Mouse (Mus musculus) thymus, adult 2 months (tissue): Measurements from ENCODE around the gene Ptprj. TPM values are rescaled to one million over a fixed set of nuclear protein-coding genes. Genes with fewer than 3 reads are reported as not detected.
A peak's percentile ranks its signal among the peaks of the same experiment; 100 is the strongest.

ENCODE experiments used
- DNase-seq: peaks from one replicate; pipeline ENCODE4 v3.0.0; 2021
- H3K27ac ChIP-seq: fragments of 200-500 bp; 2 replicates; pipeline ENCODE4 v1.5.1; 2012; ENCODE audit warnings: low read length, control low read depth; ENCODE audit not compliant: control insufficient read depth, insufficient read depth
- H3K27me3 ChIP-seq: fragments of 200-500 bp; 2 replicates; pipeline ENCODE4 v1.6.1; 2012; ENCODE audit warnings: mild to moderate bottlenecking, low read length, moderate library complexity, mixed read lengths; ENCODE audit not compliant: control insufficient read depth, insufficient read depth
- H3K36me3 ChIP-seq: fragments of 200-500 bp; 2 replicates; pipeline ENCODE4 v1.6.1; 2012; ENCODE audit warnings: mild to moderate bottlenecking, low read length, moderate library complexity; ENCODE audit not compliant: control insufficient read depth, insufficient read depth
- H3K4me1 ChIP-seq: fragments of 200-500 bp; replicated peaks from 2 replicates; pipeline ENCODE4 v1.6.1; 2012; ENCODE audit warnings: low read length; ENCODE audit not compliant: control insufficient read depth, insufficient read depth
- H3K4me3 ChIP-seq: fragments of 200-500 bp; 2 replicates; pipeline ENCODE4 v1.5.1; 2012; ENCODE audit warnings: mild to moderate bottlenecking, low read length, control low read depth, moderate library complexity; ENCODE audit not compliant: control insufficient read depth, insufficient read depth
- CTCF ChIP-seq: fragments of 200-500 bp; IDR thresholded peaks from 2 replicates; pipeline ENCODE4 v1.5.1; 2012; ENCODE audit warnings: mild to moderate bottlenecking, control low read depth, low read length, moderate library complexity, borderline replicate concordance; ENCODE audit not compliant: control insufficient read depth, poor library complexity, insufficient read depth; ENCODE audit errors: extremely low read depth
- POLR2A ChIP-seq: fragments of 200-500 bp; IDR thresholded peaks from 2 replicates; pipeline ENCODE4 v1.6.1; 2012; ENCODE audit warnings: mild to moderate bottlenecking, low read length, control low read depth, moderate library complexity; ENCODE audit not compliant: control insufficient read depth, poor library complexity, insufficient read depth; ENCODE audit errors: extremely low read depth
- WGBS: fragments of 180-500 bp; shearing (Covaris S2); methylation state at CpG from one replicate; pipeline ENCODE4 v1.1.7; 2018; 5-methylcytosine and 5-hydroxymethylcytosine counted together
- polyA plus RNA-seq: library from polyadenylated mRNA; depleted of rRNA; stranded (reverse); fragments of >200 nt; gene quantifications from 2 replicates; pipeline ENCODE4 v1.2.3, GENCODE M21; 2012; rRNA removed

Ptprj gene
- polyA plus RNA-seq, result 5.0 and 6.5 TPM in 2 replicates

DNA sequence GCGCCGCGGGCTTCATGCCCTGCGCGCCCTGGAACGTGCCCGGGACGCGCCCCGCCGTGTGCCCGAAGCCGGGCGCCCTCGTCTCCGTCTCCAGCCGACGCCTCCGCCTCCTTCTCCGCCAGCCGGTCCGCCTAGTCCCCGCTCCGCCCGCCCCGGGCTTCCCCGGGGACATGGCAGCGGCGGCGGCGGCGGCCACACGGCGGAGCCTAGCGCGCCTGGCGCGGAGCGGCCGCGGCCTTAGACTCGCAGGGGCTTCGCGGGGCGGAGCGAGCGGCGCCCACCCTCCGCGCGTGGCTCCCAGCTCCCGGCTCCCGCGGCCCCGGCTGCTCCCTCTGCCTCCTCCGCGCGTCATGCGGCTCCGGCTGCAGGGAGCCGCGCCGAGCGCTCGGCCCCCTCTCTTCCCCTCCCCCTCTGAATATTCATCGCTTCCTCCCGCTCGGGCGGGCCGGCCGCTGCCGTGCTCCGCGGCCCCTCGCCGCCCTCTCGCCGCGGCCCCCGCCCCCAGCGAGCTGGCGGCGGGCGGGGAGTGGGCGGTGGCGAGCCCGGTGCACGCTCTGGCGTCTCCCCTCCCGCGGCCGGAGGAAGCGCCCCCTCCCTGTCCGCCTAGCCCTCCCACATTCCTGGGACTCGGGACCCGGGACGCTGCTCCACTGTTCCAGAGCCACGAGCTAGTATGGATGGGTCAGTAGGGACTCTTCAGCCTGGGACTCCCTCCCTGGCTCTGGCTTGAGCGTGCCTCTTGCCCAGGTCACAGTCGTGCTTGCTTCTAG, at the start of gene Ptprj:
TSS of gene Ptprj (minus strand) at position 412 of the 770 bp plus-strand sequence.
- H3K27me3 ChIP-seq, result no peaks in the 10 kb centered on the region
- peaks cover 28% of the 10 kb centered on the region for H3K4me1 ChIP-seq
- peak within 1 kb of the TSS; percentile 48 for H3K4me3 ChIP-seq
- TF ChIP-seq CTCF, result 0 out of 2 replicates have a peak, but pooled peaks have one; percentile 28
- 0 out of 2 replicates have a peak, but pooled peaks have one; percentile 17 for TF ChIP-seq POLR2A
- DNase-seq, result peak; percentile 57
- no peak within 1 kb of the TSS for H3K27ac ChIP-seq
- WGBS, result under 1% methylated on average over 95 of the region's 100 CpGs
- H3K36me3 ChIP-seq, result no peaks in the 10 kb centered on the region

DNA sequence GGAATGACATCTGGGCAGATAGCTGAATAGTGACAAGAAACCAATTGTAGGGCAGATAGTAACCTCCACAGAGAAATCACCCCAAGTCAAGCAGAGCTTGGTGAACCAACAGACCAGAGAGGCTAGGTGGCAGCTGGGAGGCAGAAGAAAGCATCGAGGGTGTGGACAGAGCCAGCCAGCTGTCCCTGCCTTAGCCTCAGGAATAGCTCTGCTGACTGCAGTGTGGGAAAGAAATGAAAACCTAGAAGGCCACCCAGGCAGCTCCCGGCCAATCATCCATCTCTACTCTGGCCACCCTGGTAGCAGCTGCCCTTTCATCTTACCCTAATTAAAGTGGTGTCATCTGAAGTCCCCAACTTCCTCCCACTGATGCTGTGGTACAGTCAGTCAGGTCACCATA, 49.1 kb upstream of the Ptprj start:
- Histone ChIP-seq H3K36me3 (no peaks in the 10 kb centered on the region), H3K4me3 (no peak overlapping the region), H3K4me1 (no peaks in the 10 kb centered on the region), H3K27ac (no peak overlapping the region), H3K27me3 (no peaks in the 10 kb centered on the region)
- DNase-seq, result no peak
- TF ChIP-seq CTCF (no peak), POLR2A (no peak)
- WGBS, result 48% methylated on average over 2 of the region's 2 CpGs

DNA sequence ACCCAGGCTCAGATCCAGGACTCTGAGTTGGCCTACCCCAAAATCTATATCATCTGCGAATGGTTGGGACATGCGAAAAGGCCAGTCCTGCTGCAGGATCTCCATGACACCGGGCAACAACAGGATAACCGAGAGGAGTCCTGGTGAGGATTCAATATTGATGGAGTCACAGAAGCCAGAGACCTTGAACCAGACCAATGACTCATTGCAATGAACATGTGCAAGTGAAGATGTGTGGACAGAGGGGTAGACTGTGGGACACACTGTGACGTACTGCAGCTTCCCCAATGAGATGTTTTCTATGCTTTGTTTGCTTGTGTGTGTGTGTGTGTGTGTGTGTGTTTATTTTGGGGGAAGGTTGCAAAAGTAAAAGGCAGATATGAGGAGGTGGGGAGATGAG, 47.8 kb upstream of the Ptprj start:
- H3K4me1 ChIP-seq, result no peaks in the 10 kb centered on the region
- no peak overlapping the region for H3K4me3 ChIP-seq
- H3K36me3 ChIP-seq, result no peaks in the 10 kb centered on the region
- no peak for DNase-seq
- TF ChIP-seq POLR2A (no peak), CTCF (no peak)
- no peaks in the 10 kb centered on the region for H3K27me3 ChIP-seq
- 95% methylated on average over 5 of the region's 5 CpGs for WGBS
- H3K27ac ChIP-seq, result no peak overlapping the region

DNA sequence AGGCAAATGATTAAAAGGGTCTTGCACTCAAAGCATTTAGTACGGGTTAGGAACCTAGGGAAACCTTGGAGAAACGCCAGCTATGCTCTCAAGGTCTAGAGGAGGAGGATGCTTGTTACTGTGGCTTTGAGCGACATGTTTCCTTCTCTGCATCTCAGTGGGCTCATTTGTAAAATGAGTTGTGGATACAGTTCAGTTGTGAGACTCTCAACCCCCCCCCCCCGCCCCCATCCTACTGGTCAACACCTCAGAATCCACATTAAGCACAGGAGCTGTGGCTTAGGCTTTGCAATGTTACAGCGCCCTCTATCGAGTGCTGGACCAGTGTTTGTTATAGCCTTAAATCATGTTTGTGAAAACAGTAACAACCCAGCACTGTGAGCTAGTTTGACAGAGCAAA, 44.5 kb upstream of the Ptprj start:
- Histone ChIP-seq H3K27ac (no peak overlapping the region), H3K4me1 (no peaks in the 10 kb centered on the region), H3K27me3 (no peaks in the 10 kb centered on the region), H3K4me3 (no peak overlapping the region), H3K36me3 (no peaks in the 10 kb centered on the region)
- WGBS, result 28% methylated on average over 6 of the region's 6 CpGs
- DNase-seq, result peak; percentile 43
- no peak for TF ChIP-seq POLR2A
- no peak for TF ChIP-seq CTCF

- TF ChIP-seq CTCF (no peak), POLR2A (no peak)
- H3K4me3 ChIP-seq, result no peak overlapping the region
- no peak overlapping the region for H3K27ac ChIP-seq
- H3K4me1 ChIP-seq, result no peaks in the 10 kb centered on the region
- DNase-seq, result no peak
- H3K36me3 ChIP-seq, result no peaks in the 10 kb centered on the region
- WGBS, result 55% methylated on average over 4 of the region's 4 CpGs
- no peaks in the 10 kb centered on the region for H3K27me3 ChIP-seq
Measured at GRCm38 (mm10) chr2:90624339-90624738, 43.9 kb upstream of the Ptprj start.

DNA sequence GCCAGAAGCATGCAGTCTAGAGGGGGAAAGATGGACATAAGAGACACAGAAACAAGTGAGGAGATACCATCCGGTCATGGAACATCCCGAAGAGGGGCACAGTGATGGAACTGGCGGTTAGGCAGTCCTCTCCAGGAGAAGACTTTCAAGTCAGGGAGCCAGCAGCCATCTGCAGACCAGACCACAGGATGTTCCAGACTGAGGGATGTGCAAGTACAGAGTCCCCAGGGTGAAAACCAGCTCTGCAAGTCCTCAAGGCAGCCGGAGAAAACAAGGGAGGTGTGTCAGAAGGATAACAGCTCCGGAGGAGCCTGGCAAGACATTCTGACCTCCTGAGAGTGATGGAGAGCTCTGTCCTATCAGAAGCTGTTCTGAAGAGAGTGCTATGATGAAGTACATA, 40.4 kb upstream of the Ptprj start:
- no peak for DNase-seq
- WGBS, result 93% methylated on average over 5 of the region's 5 CpGs
- Histone ChIP-seq H3K4me3 (no peak overlapping the region), H3K27ac (no peak overlapping the region), H3K27me3 (no peaks in the 10 kb centered on the region), H3K36me3 (no peaks in the 10 kb centered on the region), H3K4me1 (no peaks in the 10 kb centered on the region)
- TF ChIP-seq POLR2A (no peak), CTCF (no peak)

- Histone ChIP-seq H3K4me3 (no peak overlapping the region), H3K4me1 (no peaks in the 10 kb centered on the region), H3K36me3 (no peaks in the 10 kb centered on the region), H3K27me3 (no peaks in the 10 kb centered on the region), H3K27ac (no peak overlapping the region)
- 72% methylated on average over 2 of the region's 2 CpGs for WGBS
- DNase-seq, result no peak
- TF ChIP-seq CTCF (no peak), POLR2A (no peak)
Measured at GRCm38 (mm10) chr2:90619648-90620047, 39.2 kb upstream of the Ptprj start.
